Mouse (Mus musculus) liver, adult 2 months (tissue): Measurements from ENCODE around the gene Sgsm2. TPM values are rescaled to one million over a fixed set of nuclear protein-coding genes. Genes with fewer than 3 reads are reported as not detected.

Source experiments
- DNase-seq: peaks from one replicate; pipeline ENCODE4 v3.0.0-alpha.2; 2011; ENCODE audit warnings: low read depth, low spot score; ENCODE audit errors: extremely low read depth
- H3K27ac ChIP-seq: fragments of 200-500 bp; replicated peaks from 2 replicates; pipeline ENCODE4 v1.5.1; 2012; ENCODE audit warnings: low read depth, mild to moderate bottlenecking, control low read depth, inconsistent platforms, low read length; ENCODE audit not compliant: insufficient read depth
- H3K27me3 ChIP-seq: fragments of 200-500 bp; 2 replicates; pipeline ENCODE4 v1.6.1; 2012; ENCODE audit warnings: mild to moderate bottlenecking, moderate library complexity, low read length, inconsistent platforms; ENCODE audit not compliant: control insufficient read depth, insufficient read depth
- H3K36me3 ChIP-seq: fragments of 200-500 bp; 2 replicates; pipeline ENCODE4 v1.6.1; 2012; ENCODE audit warnings: low read length, inconsistent platforms; ENCODE audit not compliant: control insufficient read depth, insufficient read depth
- H3K4me1 ChIP-seq: fragments of 200-500 bp; 2 replicates; pipeline ENCODE4 v1.6.1; 2011; ENCODE audit warnings: low read length; ENCODE audit not compliant: control insufficient read depth, insufficient read depth
- H3K4me3 ChIP-seq: fragments of 200-500 bp; 2 replicates; pipeline ENCODE4 v1.5.1; 2011; ENCODE audit warnings: low read depth, mild to moderate bottlenecking, control low read depth, low read length, moderate library complexity; ENCODE audit not compliant: insufficient read depth
- H3K79me2 ChIP-seq: fragments of 200-500 bp; 2 replicates; pipeline ENCODE4 v1.6.1; 2012; ENCODE audit warnings: inconsistent platforms, mild to moderate bottlenecking, low read length, moderate library complexity; ENCODE audit not compliant: control insufficient read depth, insufficient read depth
- H3K9ac ChIP-seq: fragments of 200-500 bp; 2 replicates; pipeline ENCODE4 v1.6.1; 2012; ENCODE audit warnings: low read depth, mild to moderate bottlenecking, control low read depth, inconsistent platforms, low read length
- CTCF ChIP-seq: fragments of 200-500 bp; IDR thresholded peaks from 2 replicates; pipeline ENCODE4 v1.5.1; 2011; ENCODE audit warnings: low read depth, low read length, control low read depth
- POLR2A ChIP-seq: fragments of 200-500 bp; IDR thresholded peaks from 2 replicates; pipeline ENCODE4 v1.6.1; 2011; ENCODE audit warnings: low read length, control low read depth; ENCODE audit not compliant: insufficient read depth; ENCODE audit errors: extremely low read depth
- WGBS: fragments of 180-500 bp; shearing (Covaris S2); methylation state at CpG from one replicate; pipeline ENCODE4 v1.1.7; 2018; 5-methylcytosine and 5-hydroxymethylcytosine counted together
- polyA plus RNA-seq: library from polyadenylated mRNA; depleted of rRNA; stranded (reverse); fragments of >200 nt; gene quantifications from 2 replicates; pipeline ENCODE4 v1.2.3, GENCODE M21; 2012
- total RNA-seq: library from RNA; depleted of rRNA; stranded (reverse); fragments of >200 nt; gene quantifications from 2 replicates; pipeline ENCODE4 v1.2.3, GENCODE M21; 2014

Gene Sgsm2
- total and polyA plus RNA-seq, 2 experiments, result 1.5 to 7.5 TPM

DNA sequence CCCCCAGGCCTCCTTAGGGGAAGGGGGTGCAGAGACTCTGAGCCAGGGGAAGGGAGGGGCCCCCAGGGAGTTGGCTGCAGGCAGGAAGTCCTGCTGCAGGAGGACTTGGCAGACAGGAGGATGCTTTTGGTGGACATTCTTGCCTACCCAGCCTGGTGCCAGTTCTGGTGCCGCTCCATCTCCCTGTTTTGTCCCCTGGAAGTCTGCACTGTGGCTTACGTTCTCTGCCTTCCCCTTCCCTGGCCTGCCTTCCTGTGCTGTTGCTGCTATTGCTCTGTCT lies 53.5 kb downstream of the Sgsm2 start:
- WGBS, result 88% methylated on average over 2 of the region's 2 CpGs
- Histone ChIP-seq H3K27ac (no peak overlapping the region), H3K4me1 (peaks cover 5% of the 10 kb centered on the region; the same call in 1 of the 2 replicates), H3K4me3 (no peak overlapping the region), H3K36me3 (no peaks in the 10 kb centered on the region), H3K79me2 (peaks cover 9% of the 10 kb centered on the region; the same call in 1 of the 2 replicates), H3K27me3 (no peaks in the 10 kb centered on the region), H3K9ac (no peak overlapping the region)
- no peak for DNase-seq
- TF ChIP-seq CTCF, result no peak
- TF ChIP-seq POLR2A, result no peak

GRCm38 (mm10) chr11:74842656-74843434 lies 54.0 kb downstream of the Sgsm2 start:
- WGBS, result 94% methylated on average over 22 of the region's 22 CpGs
- Histone ChIP-seq H3K27me3 (no peaks in the 10 kb centered on the region), H3K9ac (no peak overlapping the region), H3K4me3 (no peak overlapping the region), H3K27ac (no peak overlapping the region), H3K79me2 (peaks cover 9% of the 10 kb centered on the region; the same call in 1 of the 2 replicates), H3K36me3 (no peaks in the 10 kb centered on the region), H3K4me1 (peaks cover 3% of the 10 kb centered on the region; the same call in 1 of the 2 replicates)
- DNase-seq, result no peak
- no peak for TF ChIP-seq CTCF
- TF ChIP-seq POLR2A, result no peak

GRCm38 (mm10) chr11:74842045-74842444 lies 54.8 kb downstream of the Sgsm2 start:
- Histone ChIP-seq H3K27me3 (no peaks in the 10 kb centered on the region), H3K4me3 (no peak overlapping the region), H3K9ac (no peak overlapping the region), H3K79me2 (peaks cover 9% of the 10 kb centered on the region; the same call in 1 of the 2 replicates), H3K27ac (no peak overlapping the region), H3K36me3 (no peaks in the 10 kb centered on the region), H3K4me1 (peaks cover 6% of the 10 kb centered on the region; the same call in 1 of the 2 replicates)
- no peak for DNase-seq
- TF ChIP-seq POLR2A (no peak), CTCF (no peak)
- WGBS, result 94% methylated on average over 13 of the region's 13 CpGs

- DNase-seq, result no peak
- Histone ChIP-seq H3K4me1 (peaks cover 6% of the 10 kb centered on the region; the same call in 1 of the 2 replicates), H3K27ac (no peak overlapping the region), H3K79me2 (peaks cover 13% of the 10 kb centered on the region), H3K4me3 (no peak overlapping the region), H3K36me3 (no peaks in the 10 kb centered on the region), H3K27me3 (no peaks in the 10 kb centered on the region), H3K9ac (no peak overlapping the region)
- TF ChIP-seq POLR2A, result no peak
- TF ChIP-seq CTCF, result no peak
- 94% methylated on average over 9 of the region's 9 CpGs for WGBS
Observed at GRCm38 (mm10) chr11:74841366-74841765, 55.5 kb downstream of the Sgsm2 start.

DNA sequence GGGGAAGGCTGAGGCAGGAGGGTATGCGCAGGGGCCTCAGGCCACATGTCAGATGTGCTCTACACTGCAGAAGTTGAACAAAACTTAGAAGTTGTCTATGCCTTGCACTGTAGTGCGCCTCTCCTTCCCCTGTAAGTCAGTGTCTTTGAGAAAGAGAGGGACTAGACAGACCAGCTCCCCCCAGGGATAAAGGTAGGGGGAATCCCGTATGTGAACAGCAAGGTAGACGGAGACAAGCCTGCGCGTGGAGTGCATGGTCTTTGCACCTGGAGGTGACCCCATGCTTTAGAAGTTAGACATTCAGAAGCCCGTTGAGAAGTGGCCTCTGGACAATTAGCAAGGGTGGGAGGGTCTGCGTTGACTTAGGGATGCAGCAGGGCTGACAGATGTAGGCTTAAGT lies 56.1 kb downstream of the Sgsm2 start:
- H3K27me3 ChIP-seq, result no peaks in the 10 kb centered on the region
- no peak for DNase-seq
- peaks cover 6% of the 10 kb centered on the region; the same call in 1 of the 2 replicates for H3K4me1 ChIP-seq
- TF ChIP-seq POLR2A, result no peak
- no peak for TF ChIP-seq CTCF
- H3K9ac ChIP-seq, result no peak overlapping the region
- H3K4me3 ChIP-seq, result no peak overlapping the region
- H3K27ac ChIP-seq, result no peak overlapping the region
- WGBS, result 93% methylated on average over 8 of the region's 8 CpGs
- peaks cover 19% of the 10 kb centered on the region for H3K79me2 ChIP-seq
- no peaks in the 10 kb centered on the region for H3K36me3 ChIP-seq
